Mouse (Mus musculus): ENCODE data around the gene Tnrc18.

Tnrc18 gene

DNA sequence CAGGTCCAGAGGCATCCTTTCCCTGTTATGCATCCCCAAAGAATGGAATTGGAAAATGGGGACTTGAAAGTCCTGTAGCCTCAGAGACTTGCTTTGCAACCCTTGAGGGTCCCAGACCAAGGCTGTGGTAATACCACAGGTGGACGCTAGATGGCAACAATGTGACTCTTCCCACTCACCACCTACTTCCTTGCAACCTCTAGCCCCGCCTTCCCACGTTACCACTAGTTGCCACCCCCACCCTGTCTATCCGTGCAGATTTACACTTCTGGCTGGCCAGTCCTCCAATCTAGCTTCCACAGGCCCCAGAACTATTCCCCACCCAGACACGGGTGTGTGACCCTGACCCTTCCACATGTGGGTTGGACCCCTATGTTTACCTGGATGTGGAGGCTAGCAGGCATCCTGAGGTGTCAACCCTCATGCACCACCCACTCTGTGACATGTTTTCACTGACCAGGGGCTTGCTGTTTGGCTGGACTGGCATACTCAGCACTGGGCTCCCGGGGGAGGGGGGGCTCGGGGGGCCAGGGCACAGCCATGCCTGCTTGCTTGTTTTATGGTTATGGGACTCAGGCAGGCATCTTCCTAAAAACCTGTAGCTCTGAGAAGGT is 93.8 kb downstream of the Tnrc18 start:
- DNase-seq (ENCODE audit: low read depth, low spot score), result no peak

DNA sequence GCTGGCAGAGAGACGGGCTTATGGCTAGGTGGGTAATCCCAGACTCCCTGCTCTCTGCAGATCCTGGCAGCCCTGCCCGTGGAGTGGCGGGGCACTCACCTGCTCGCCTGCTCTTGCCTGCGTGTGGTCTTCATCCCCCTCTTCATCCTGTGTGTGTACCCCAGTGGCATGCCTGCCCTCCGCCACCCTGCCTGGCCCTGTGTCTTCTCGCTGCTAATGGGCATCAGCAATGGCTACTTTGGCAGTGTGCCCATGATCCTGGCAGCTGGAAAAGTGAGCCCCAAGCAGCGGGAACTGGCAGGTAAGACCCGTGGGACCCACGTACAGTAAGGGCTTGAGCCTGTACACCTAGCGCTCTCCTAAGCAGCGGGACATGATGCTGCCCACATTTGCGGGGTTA is 97.6 kb downstream of the Tnrc18 start:
- no peak for DNase-seq (ENCODE audit: low read depth, low spot score)

DNA sequence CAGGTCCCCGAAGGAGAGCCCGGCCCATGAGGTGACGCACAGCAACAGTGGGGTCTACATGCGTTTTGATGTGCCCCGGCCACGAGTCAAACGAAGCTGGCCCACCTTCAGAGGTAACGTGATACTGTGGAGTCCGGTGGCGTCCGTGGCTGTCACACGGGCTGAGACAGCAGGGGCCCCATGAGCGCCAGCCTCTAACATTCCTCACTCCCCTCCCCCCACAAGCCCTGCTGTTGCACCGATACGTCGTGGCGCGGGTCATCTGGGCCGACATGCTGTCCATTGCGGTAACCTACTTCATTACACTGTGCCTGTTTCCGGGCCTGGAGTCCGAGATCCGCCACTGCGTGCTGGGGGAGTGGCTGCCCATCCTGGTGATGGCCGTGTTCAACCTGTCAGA is 99.0 kb downstream of the Tnrc18 start:
- no peak for DNase-seq (ENCODE audit: low read depth, low spot score)

DNA sequence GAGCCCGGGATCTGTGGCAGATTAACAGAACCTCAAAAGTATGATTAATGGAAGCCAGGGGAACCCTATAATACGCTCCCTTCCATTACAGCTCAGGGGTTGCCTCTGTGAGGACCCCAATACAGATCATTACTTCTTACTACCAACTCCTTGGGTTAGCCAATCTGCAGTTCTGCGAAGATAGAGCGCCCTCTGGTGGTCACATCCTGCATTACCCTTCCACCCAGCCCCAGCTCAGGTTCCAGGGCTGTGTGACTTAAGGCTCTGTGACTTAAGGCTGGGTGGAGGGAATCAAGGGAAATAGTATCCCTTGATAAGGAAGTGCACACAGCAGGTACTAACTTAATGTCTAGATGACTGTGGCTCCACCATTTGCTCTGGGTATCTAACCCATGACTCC is 99.4 kb downstream of the Tnrc18 start:
- no peak for DNase-seq (ENCODE audit: low read depth, low spot score)

DNA sequence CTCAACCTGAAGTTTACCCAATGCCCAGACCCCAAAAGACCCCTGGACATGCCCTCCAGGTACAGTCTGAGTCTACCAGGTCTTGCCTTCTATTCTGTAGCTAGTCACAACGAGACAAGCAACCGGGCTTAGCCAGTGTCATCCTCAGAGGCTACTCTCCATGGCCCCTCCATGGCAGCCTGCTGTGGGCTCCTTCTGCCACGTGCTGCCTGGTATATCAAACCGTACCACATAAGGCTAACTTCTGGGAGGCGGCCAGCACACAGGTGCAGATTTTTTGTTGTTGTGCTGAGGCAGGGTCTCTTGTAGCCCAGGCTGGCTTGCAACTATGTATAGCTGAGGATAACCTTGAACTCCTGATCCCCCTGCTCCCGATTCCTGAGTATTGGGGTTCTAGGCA is 101.4 kb downstream of the Tnrc18 start:
- no peak for DNase-seq (ENCODE audit: low read depth, low spot score)

DNA sequence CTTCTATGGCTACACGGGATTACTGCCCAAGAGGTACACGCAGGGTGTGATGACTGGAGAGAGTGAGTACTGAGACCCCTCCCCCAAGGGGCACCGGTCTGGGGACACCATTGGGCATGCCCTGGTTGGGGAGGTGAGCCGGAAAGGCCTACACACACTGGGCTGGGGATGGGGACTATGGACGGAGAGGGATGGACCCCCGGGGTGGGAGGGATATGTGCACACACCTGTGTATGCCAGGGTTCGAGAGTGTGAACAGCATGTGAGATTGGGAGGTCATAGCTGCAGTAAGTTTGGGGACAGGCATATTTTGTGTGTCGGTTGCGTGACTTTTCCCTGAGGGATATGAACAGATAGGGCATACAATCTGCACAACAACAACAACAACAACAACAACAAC is 102.4 kb downstream of the Tnrc18 start:
- DNase-seq (ENCODE audit: low read depth, low spot score), result no peak

DNA sequence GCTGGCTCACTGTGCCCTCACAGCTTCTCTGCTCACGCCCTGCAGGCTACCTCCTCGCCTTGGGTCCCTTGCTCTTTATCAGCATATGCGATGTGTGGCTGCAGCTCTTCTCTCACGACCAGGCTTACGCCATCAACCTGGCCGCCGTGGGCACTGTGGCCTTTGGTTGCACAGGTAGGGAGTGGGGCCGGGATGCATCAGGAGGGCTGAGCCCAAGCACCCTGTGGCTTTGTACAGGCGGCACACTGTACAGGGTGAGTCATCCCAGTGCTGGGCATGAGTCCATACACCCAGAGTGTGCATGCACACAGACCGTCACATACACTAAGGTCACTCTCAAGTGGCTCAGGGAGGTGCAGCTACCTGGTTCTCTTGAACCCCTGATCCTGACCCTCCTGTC is 103.5 kb downstream of the Tnrc18 start:
- no peak for DNase-seq (ENCODE audit: low read depth, low spot score)

DNA sequence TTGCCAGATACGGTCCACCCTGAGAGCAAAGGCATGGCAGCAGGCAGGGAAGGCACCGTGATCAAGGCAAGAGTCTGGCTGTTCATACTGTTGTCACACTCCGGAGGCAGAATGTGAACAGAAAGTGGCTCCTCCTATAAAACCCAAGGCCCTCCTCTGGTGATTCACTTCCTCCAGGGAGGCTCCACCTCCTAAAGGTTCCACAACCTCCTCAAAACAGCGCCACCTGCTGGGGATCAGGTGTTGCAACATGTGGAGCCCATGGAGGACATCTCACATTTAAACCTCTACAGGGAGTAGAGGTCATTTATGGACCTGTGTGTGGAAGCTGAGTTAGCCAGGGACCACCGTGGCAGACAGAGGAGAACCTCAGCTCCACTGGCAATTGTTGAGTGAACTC is 105.1 kb downstream of the Tnrc18 start:
- DNase-seq (ENCODE audit: low read depth, low spot score), result no peak

DNA sequence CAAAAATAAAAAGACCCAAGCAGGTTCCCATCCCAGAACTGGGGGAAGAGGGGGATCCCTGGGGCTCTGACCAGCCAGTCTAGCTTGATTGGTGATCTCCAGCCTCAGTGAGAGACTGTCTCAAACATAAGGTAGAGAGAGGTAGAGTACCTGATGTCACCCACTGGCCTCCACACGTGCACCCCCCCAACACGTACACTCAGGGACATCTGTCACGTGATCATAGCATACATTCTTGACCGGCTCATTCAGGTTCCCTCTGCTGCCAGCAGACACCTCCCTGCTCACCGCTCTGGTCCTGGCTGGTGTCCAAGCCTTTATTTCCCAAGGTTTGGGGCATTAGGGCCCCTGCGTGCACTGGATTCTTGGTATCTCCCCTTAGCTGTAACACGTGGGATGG is 108.0 kb downstream of the Tnrc18 start:
- DNase-seq (ENCODE audit: low read depth, low spot score), result no peak

DNA sequence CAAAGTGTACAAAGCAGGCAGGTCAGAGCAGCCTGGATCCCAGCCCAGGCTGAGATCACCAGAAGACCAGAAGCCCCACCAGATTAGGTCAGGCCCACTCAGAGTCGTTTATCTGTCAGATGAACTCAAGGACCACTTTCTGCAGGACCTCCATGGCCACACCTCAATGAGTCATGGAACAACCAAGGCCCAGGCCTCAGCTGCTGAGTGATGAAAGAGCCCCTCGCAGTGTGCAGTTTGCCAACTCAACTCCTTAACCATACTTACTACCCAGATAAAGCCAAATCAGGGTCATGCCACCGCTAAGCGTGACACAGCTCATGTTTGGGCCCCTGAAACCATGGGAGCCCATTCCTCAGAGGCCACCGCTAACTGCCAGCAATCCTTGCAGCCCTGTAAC is 109.8 kb downstream of the Tnrc18 start:
- no peak for DNase-seq (ENCODE audit: low read depth, low spot score)

DNA sequence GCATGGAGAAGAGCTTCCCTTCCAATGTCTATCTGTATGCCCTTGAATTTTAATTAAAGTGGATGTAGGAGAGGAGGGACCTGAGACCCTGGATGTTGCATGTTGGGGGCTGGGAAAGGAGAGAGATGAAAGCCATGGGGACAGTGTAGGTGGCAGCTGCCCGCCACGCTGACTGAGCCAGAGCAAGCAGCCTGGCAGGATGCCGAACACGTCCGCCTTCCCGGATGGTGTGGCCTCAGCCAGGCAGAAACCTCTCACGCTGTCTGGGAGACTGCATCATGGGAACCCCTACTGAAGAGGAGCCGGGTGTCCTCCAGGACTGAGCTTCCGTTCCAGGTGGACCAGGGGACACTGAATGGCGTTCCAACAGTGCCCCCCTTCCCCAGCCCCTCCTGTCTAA is 113.9 kb downstream of the Tnrc18 start:
- DNase-seq (ENCODE audit: low read depth, low spot score), result no peak

DNA sequence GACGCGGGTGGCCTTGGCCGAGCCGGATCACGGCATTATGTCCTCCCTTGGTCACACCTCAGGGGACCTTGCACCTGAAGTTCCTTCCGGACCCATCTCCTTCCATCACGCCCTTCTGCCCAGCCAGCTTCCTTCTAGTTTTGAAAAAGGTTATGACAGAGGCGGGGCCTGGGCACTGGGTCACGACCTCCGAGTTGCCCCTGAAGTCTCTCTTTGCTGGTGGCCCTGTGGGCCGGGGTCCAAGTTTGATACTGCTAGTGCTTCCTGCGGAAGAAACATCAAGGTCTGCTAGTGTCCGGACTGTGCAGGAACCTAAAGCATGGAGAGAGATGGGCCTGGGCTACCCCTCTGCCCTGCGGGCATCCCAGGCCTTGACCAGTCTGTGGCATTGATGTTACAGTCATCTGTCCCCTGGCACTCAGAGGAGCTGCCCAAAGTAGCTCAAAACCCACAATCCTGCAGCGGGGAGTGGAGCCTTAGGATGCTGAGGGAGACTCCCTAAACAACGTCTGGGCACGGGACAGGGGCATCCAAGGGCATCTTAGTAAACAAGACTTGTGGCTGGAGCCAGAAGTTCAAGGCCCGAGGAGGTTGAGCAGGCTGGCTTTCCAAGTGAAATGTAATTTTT is 114.8 kb downstream of the Tnrc18 start:
- DNase-seq (ENCODE audit: low read depth, low spot score), result no peak

DNA sequence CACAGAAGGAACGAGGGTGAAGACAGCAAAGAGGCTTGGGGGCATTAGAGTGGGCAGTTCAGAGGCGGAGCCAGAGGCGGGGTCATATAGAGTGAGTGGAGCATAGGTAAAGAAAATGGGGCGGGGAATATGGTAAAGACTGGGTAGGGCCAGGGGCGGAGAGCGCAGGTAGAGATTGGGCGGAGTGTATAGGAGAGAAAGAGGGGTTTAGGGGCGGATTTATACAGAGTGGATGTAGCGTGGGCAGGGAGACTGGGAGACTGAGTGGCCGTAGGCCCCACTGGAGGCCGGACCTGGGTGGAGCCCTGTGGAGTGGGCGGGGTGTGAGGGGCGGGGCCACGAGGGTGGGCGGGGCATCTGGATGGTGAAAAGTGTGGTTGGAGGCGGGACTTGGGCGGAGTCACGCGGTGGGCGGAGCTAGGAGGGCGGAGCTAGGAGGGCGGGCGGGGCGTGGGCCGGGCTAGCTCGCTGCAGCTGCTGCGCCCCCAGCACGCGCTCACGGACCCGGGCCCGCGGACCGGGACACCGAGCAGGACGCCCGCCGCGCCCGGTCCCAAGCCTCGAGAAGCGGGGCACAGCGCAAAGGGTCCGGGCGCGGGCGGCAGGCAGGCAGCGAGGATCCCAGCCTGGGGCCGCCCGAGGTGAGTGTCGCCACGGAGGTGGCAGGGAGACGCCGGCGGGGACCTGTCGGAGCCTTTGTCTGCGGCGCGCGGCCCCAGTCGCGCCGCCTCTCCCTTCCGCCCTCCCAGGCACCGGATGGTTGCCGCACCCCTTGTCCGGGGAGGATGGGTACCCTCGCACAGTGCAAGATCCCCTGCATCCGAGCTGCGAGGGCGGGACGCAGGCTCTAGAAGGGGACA is 115.6 kb downstream of the Tnrc18 start:
- DNase-seq (ENCODE audit: low read depth, low spot score), result peak; percentile 67

DNA sequence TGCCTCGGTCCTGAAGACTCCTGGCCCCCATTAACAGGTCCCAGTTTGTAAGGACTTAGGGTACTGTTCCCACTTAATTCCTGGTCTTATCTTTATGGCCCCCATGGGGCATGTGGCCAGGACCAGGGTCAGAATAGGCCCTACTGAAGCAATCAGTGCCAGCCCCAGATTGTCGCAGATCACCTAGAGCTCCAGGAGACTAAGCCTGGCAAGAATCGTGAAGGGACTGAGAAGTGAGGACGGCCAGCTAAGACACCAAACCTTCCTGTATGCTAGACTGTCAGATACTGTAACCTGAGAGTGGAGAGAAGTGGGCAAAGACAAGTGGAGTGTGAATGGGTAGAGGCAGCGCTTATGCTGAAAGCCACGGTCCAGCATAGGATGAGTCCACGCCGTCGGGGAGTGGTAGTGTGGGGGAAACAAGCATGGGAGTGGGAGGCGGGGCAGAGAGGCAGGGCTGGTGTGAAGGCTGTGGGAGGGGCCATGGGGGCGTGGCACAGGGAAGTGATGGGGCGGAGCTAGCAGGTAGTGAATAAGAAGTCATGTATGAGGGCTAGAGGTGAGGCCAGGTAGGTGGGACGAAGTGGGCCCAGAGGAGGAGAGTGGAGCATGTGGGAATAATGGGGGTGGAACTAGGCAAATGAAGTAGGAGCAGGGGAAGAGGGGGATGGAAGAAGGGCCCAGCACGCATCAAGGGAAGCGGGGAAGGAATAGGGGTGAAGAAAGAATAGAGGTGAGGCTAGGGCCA is 116.4 kb downstream of the Tnrc18 start:
- no peak for DNase-seq (ENCODE audit: low read depth, low spot score)

DNA sequence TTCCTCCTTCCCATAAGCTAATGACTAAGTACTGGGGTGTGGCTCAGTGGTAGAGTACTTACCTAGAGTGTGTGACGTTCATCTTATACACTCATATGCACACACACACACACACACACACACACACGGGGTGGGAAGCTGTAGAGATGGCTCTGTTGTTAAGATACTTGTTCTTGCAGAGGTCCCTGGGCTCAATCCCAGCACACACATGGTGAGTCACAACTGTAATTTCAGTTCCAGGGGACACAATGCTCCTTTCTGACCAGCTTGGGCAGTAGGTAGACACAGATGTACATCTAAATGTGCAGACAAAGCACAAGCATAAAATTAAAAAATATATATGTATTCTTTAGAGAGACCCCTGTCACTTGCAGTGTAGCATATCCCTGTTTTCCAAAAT is 119.7 kb downstream of the Tnrc18 start:
- DNase-seq (ENCODE audit: low read depth, low spot score), result no peak

DNA sequence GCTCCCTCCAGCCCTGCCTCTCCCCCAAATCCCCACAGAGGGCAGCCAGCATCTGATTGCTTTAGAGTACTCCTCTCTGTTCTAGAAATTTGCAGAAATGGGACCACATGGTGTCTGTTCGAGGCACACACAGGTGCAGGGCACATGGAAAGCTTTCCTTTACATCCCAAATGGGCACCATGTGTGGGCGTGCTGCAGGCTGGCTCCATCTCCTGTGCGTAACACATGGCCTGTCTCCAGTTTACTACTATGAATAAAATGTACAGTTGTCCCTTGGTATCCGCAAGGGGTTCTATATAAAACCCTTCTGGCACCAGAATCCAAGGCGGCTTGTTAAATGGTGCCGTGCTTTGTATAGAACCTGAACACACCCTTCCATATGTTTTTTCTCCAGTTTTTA is 120.6 kb downstream of the Tnrc18 start:
- DNase-seq (ENCODE audit: low read depth, low spot score), result no peak

DNA sequence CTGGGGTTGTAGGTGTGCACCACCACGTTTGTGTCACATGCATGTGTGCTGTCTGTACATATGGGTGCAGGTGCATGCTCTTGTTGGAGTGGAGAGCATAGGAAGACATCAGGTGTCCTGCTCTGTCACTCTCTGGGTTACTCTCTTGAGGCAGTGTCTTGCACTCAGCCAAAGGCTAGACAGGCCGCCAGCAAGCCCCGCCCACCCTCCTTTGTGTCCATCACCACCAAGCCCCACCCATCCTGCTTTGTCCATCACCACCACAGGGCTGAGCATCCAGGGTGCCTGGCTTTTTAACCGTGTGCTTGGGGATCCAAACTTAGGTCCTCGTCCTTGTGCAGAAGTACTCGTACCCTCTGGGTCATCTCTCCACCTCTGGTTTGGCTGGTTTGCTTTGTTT is 121.2 kb downstream of the Tnrc18 start:
- no peak for DNase-seq (ENCODE audit: low read depth, low spot score)

DNA sequence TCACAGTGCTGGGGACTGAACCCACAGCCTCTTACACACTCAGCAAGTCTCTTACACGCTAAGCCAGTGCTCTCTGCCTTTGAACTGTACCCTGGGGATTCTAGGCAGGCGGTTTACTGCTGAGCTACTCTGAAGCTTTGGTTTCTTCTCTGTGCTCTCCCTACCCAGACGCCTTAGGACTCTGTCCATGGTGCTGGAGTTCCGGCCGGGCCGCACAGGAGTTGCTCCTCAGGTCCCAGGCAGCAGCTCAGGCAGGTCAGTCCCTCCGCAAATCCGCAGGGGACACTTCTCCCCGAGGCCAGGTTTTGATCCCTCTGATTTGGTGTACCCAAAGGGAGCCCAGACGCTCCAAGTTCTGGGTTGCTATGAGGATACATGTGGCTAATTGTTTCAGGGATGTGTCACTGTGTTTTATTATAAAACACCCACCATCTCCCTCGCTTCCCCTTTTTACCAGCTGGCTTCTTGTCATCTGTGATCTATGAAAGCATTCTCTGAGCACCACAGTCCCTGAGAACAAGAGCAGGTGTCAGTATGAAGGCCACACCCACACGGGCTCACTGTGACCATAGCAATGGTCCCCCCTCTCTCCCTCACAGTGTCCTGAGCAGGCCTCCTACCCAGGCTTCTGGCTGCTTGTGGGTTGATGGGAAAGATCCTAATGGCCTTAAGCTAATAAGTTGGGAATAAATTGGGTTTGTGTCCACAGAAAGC is 122.7 kb downstream of the Tnrc18 start:
- no peak for DNase-seq (ENCODE audit: low read depth, low spot score)

DNA sequence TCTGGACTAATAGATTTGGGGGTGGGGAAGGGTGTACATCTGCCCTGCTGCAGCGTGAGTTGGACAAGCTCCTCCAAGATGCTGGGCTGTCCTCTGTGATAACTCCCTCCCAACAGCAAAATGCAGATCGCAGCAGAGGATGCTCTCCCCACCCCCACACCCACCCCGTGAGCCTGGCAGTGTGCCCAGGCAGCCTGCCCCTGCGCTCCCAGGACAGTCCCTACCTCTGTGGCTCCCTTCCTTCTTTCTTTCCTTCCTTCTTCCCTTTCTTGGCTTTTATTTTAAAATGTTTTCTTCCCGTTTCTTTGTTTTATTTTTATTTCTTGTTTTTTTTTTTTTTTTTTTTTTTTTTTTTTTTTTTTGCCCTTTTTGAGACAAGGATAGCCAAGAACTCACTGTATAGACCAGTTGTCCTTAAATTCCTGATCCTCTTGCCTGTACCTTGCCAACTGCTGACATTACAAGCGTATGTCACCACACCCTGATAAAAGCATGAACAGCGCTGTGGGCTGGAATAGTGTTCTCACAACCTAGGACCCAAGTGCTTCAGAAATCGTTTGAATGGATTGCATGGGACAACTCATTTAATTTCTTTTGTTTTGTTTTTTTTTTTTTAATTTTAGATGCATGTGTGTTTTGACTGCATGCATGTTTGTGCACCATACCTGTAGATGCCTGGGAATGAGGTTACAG is 123.6 kb downstream of the Tnrc18 start:
- DNase-seq (ENCODE audit: low read depth, low spot score), result no peak

DNA sequence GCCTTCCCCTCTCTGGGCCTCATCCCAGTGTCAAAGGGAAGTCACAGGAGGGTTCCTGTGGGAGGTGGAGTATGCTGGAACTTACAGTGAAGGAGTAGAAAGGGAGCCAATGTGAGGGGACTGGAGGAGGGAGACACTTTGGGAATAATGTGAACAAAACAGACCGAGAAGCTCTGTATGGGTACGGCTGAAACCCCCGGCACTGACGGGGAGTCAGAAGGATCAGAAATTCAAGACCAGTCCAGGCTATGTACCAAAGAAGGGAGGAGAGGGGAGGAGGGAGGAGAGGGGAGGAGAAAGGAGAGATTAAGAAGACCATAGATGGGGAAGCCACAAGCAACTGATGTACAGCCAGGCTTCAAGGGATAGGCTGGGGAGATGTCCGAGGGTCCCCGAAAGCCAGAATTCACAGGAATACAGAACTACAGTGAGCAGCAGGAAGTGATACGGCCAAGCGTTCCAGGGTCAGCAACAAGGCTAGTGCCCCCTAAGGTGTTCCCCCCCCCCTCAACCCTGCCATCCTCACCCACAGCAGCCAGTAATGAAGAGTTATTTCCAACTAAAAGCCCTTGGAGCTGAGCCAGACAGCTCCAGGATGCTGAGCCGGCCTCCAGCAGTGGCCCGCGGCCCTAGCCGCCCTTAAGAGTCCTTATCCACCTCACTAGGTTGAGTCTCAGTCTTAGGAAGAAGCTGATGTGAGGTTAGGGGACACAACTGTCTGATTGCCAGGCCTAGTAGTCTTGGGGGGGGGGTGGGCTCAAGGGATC is 124.3 kb downstream of the Tnrc18 start:
- DNase-seq (ENCODE audit: low read depth, low spot score), result no peak
